Mouse (Mus musculus) stomach, embryonic 16.5 days (tissue): ENCODE measurements around the gene Ppp1r14c. TPM values are rescaled to one million over a fixed set of nuclear protein-coding genes. Genes with fewer than 3 reads are reported as not detected.

Source experiments
- ATAC-seq: fragments of 200-750 bp; cut with Nextera tagmentation; 2 replicates; pipeline ENCODE4 v1.8.0; 2017; ENCODE audit warnings: moderate number of reproducible peaks, moderate TSS enrichment; ENCODE audit not compliant: insufficient read depth, low FRiP score
- H3K27ac ChIP-seq: fragments of 300-500 bp; sonication (generic); 2 replicates; pipeline ENCODE4 v1.5.1; 2014; ENCODE audit warnings: low read length
- H3K27me3 ChIP-seq: fragments of 300-500 bp; sonication (generic); 2 replicates; pipeline ENCODE4 v1.6.1; 2014; ENCODE audit warnings: low read length, control low read depth, mixed read lengths; ENCODE audit not compliant: control insufficient read depth, insufficient read depth
- H3K36me3 ChIP-seq: fragments of 300-500 bp; sonication (generic); 2 replicates; pipeline ENCODE4 v1.6.1; 2014; ENCODE audit warnings: low read length; ENCODE audit not compliant: control insufficient read depth, insufficient read depth
- H3K4me1 ChIP-seq: fragments of 300-500 bp; sonication (generic); 2 replicates; pipeline ENCODE4 v1.6.1; 2014; ENCODE audit warnings: low read length, control low read depth, mixed read lengths; ENCODE audit not compliant: control insufficient read depth, insufficient read depth
- H3K4me2 ChIP-seq: fragments of 300-500 bp; sonication (generic); 2 replicates; pipeline ENCODE4 v1.6.1; 2014; ENCODE audit warnings: low read depth, low read length, mixed read lengths
- H3K4me3 ChIP-seq: fragments of 300-500 bp; sonication (generic); replicated peaks from 2 replicates; pipeline ENCODE4 v1.5.1; 2014; ENCODE audit warnings: mild to moderate bottlenecking, low read length
- H3K9ac ChIP-seq: fragments of 300-500 bp; sonication (generic); 2 replicates; pipeline ENCODE4 v1.6.1; 2014; ENCODE audit warnings: low read length
- H3K9me3 ChIP-seq: fragments of 300-500 bp; sonication (generic); replicated peaks from 2 replicates; pipeline ENCODE4 v1.6.1; 2016; ENCODE audit warnings: low read length, control low read depth; ENCODE audit not compliant: control insufficient read depth
- WGBS: fragments of 180-500 bp; shearing (Covaris S2); extraction: QIAGEN DNeasy Blood & Tissue Kit; methylation state at CpG from one replicate; pipeline ENCODE4 v1.1.7; 2014; 5-methylcytosine and 5-hydroxymethylcytosine counted together
- polyA plus RNA-seq: library from polyadenylated mRNA; unstranded; fragments of >200 nt; fragmentation: Nextera tagmentation; extraction: Ambion mirVana; gene quantifications from 2 replicates; pipeline ENCODE4 v1.2.1, GENCODE M21; 2015

Ppp1r14c gene
- polyA plus RNA-seq, 1 experiment from 2014 or later = 4.0 TPM

DNA sequence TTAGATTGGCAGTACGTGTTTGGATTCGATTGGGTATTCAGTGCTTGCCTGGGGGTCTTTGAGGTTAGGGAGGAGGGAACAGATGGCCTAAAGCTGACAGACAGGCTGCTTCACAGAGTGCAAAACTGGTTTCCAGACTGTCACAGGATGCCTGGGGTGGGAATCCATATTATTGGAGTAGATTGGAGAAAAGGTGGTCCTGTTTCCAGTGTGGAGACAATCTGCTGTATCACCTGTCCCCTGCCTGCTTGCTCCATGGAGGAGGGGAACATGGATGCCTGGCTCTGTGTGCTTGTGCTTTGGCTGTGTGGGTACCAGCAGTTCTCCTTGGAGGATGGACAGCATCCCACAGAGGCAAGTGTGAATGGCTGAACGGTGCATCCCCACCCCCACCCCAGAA is 45.4 kb downstream of the Ppp1r14c start:
- Histone ChIP-seq H3K9ac (no peak overlapping the region), H3K4me3 (no peak overlapping the region), H3K4me2 (no peak overlapping the region), H3K27me3 (no peaks in the 10 kb centered on the region), H3K4me1 (no peaks in the 10 kb centered on the region), H3K9me3 (no peaks in the 10 kb centered on the region), H3K27ac (no peak overlapping the region), H3K36me3 (no peaks in the 10 kb centered on the region)
- ATAC-seq = no peak
- 79% methylated on average over 3 of the region's 3 CpGs for WGBS

- no peak for ATAC-seq
- Histone ChIP-seq H3K9ac (no peak overlapping the region), H3K27me3 (no peaks in the 10 kb centered on the region), H3K4me3 (no peak overlapping the region), H3K27ac (no peak overlapping the region), H3K4me2 (no peak overlapping the region), H3K9me3 (no peaks in the 10 kb centered on the region), H3K36me3 (no peaks in the 10 kb centered on the region), H3K4me1 (no peaks in the 10 kb centered on the region)
- WGBS = 79% methylated on average over 2 of the region's 2 CpGs
Observed at GRCm38 (mm10) chr10:3411639-3412038, 45.8 kb downstream of the Ppp1r14c start.

- no peak overlapping the region for H3K27ac ChIP-seq
- WGBS = 52% methylated on average over 5 of the region's 5 CpGs
- H3K36me3 ChIP-seq = no peaks in the 10 kb centered on the region
- no peak for ATAC-seq
- H3K4me1 ChIP-seq = no peaks in the 10 kb centered on the region
- H3K9ac ChIP-seq = no peak overlapping the region
- H3K4me2 ChIP-seq = no peak overlapping the region
- no peaks in the 10 kb centered on the region for H3K9me3 ChIP-seq
- no peak overlapping the region for H3K4me3 ChIP-seq
- H3K27me3 ChIP-seq = no peaks in the 10 kb centered on the region
Observed at GRCm38 (mm10) chr10:3414813-3415212, 49.0 kb downstream of the Ppp1r14c start.

GRCm38 (mm10) chr10:3416565-3416964 is 50.7 kb downstream of the Ppp1r14c start:
- no peak for ATAC-seq
- H3K27ac ChIP-seq = no peak overlapping the region
- H3K27me3 ChIP-seq = no peaks in the 10 kb centered on the region
- H3K36me3 ChIP-seq = no peaks in the 10 kb centered on the region
- H3K4me1 ChIP-seq = no peaks in the 10 kb centered on the region
- H3K4me2 ChIP-seq = no peak overlapping the region
- no peak overlapping the region for H3K4me3 ChIP-seq
- WGBS = 57% methylated on average over 4 of the region's 4 CpGs
- no peaks in the 10 kb centered on the region for H3K9me3 ChIP-seq
- H3K9ac ChIP-seq = no peak overlapping the region

DNA sequence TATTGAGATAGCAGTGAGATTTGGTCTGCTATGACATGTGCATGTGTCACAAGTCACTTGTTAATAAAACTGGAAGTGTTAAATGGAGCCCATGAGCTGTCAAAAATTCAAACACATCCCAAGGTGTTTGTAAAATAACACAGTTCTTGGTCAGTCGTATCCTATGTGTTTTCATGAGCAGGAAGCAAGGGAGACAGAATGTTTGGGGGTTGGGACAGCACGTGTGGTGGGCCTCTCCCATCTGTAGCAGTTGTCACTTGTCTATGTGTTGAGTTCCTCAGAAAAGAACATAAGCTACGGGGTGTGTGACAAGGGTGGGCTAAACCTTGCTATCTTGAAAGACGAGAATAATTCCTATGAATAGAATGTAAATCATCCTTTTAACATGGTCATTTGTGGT is 51.6 kb downstream of the Ppp1r14c start:
- H3K27me3 ChIP-seq = no peaks in the 10 kb centered on the region
- ATAC-seq = no peak
- no peak overlapping the region for H3K9ac ChIP-seq
- no peaks in the 10 kb centered on the region for H3K36me3 ChIP-seq
- no peaks in the 10 kb centered on the region for H3K9me3 ChIP-seq
- no peak overlapping the region for H3K27ac ChIP-seq
- WGBS = 50% methylated on average over 4 of the region's 4 CpGs
- H3K4me3 ChIP-seq = no peak overlapping the region
- H3K4me1 ChIP-seq = no peaks in the 10 kb centered on the region
- H3K4me2 ChIP-seq = no peak overlapping the region

- Histone ChIP-seq H3K4me3 (no peak overlapping the region), H3K36me3 (no peaks in the 10 kb centered on the region), H3K27ac (no peak overlapping the region), H3K4me2 (no peak overlapping the region), H3K4me1 (no peaks in the 10 kb centered on the region), H3K9me3 (no peaks in the 10 kb centered on the region), H3K9ac (no peak overlapping the region), H3K27me3 (no peaks in the 10 kb centered on the region)
- ATAC-seq = no peak
Observed at GRCm38 (mm10) chr10:3424016-3424415, 58.2 kb downstream of the Ppp1r14c start.

DNA sequence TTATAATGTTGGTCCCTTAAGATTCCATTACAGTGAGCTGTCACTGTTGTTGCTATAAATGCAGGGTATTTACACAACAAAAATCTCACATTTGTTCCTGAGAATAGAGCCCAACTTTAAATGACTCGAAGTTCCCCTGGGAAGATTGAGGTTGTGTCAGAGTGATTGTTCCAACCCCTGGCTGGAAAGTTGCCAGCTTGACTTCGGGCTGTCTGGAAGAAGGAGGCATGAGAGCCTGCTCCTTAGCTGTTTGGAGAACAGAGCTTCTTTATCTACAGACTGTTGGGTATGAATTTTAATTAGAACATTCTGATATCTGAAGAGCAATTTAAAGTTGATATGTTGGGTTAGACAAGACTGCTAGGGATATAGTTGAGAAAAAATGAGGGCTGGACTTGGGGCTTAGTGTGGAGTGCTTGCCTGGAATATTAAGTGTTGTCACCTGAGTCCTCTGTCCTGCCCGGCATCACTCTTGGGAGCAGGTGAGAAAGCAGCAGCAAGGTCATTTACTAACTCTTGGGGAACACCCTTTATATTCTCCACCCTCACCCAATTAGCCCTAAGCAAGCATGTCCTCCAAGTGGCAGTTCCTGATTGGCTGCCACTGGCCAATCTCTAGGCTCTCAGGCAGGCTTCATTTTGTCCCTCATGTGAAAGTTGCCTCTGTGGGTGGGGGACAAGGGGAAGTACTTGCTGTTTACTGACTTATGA is 62.0 kb downstream of the Ppp1r14c start:
- no peaks in the 10 kb centered on the region for H3K36me3 ChIP-seq
- WGBS = 45% methylated on average over 3 of the region's 3 CpGs
- no peaks in the 10 kb centered on the region for H3K27me3 ChIP-seq
- H3K9ac ChIP-seq = no peak overlapping the region
- H3K4me2 ChIP-seq = no peak overlapping the region
- no peak overlapping the region for H3K27ac ChIP-seq
- no peak for ATAC-seq
- no peaks in the 10 kb centered on the region for H3K4me1 ChIP-seq
- H3K4me3 ChIP-seq = no peak overlapping the region
- H3K9me3 ChIP-seq = no peaks in the 10 kb centered on the region

GRCm38 (mm10) chr10:3434848-3435474 is 69.1 kb downstream of the Ppp1r14c start:
- Histone ChIP-seq H3K27me3 (no peaks in the 10 kb centered on the region), H3K4me2 (no peak overlapping the region), H3K4me3 (no peak overlapping the region), H3K27ac (no peak overlapping the region), H3K9ac (no peak overlapping the region), H3K4me1 (no peaks in the 10 kb centered on the region), H3K9me3 (peaks cover 3% of the 10 kb centered on the region; the same call in 1 of the 2 replicates), H3K36me3 (no peaks in the 10 kb centered on the region)
- WGBS = 89% methylated on average over 8 of the region's 8 CpGs
- no peak for ATAC-seq

DNA sequence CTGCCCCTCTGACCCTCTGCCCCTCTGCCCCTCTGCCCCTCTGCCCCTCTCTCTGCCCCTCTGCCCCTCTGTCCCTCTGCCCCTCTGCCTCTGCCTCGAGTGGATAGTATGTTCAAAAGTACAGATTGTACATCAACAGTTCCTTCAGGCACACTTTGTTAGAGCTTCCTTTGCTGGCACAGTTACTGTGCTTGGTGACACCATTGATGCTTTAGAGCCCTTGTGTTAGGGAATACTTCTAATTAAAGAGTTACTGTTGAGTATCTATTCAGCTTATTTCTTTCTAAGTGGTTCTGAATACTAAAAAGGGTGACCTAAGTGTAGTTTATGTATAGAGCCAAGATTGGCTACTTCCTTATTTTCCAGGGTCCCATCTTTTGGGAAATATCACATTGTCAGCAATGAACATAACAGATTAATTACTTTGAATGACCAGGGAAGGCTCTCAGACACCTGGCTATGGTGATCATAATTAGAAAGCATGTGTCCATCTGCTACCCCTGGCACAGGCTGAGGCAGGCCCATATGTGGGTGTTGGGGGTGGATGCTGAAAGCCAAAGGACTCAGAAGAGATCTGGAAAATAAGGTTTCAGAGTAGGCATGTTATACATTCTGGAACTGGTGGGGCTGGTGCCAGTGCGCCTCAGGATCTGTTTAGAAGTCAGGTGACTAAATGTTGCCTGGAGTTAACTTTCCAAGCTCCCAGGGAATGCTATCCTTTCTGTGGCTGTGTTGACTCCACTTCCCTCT is 75.0 kb downstream of the Ppp1r14c start:
- H3K27ac ChIP-seq = no peak overlapping the region
- H3K4me1 ChIP-seq = no peaks in the 10 kb centered on the region
- H3K36me3 ChIP-seq = no peaks in the 10 kb centered on the region
- no peak overlapping the region for H3K4me2 ChIP-seq
- whole genome bisulfite sequencing = 45% methylated on average over 2 of the region's 2 CpGs
- H3K27me3 ChIP-seq = no peaks in the 10 kb centered on the region
- no peak overlapping the region for H3K4me3 ChIP-seq
- ATAC-seq = no peak
- H3K9ac ChIP-seq = no peak overlapping the region
- H3K9me3 ChIP-seq = no peaks in the 10 kb centered on the region
